ENCODE assay signal across 25 mouse cellular contexts in genomic region chr12:52478611-52479010, GRCm38 (mm10). TPM values are rescaled to one million over a fixed set of nuclear protein-coding genes. Genes with fewer than 3 reads are reported as not detected.
DNase-seq lines count a peak whose midpoint lies in the region; ATAC-seq and TF ChIP-seq lines count a peak whose summit lies in the region.
"Had no signal": no experiment of that assay in that cellular context is flagged by ENCODE, and none has a peak within 500 bp of the region (broad histone marks: within the 10 kb centered on the region; RNA-seq: fewer than 3 reads in every experiment).

No protein-coding gene starts in this region.

- no peaks in the 10 kb centered on the region for H3K9me3 ChIP-seq in lung, embryonic 14.5 days (ENCODE audit: low read depth, low read length)
- H3K9me3 ChIP-seq: embryonic facial prominence, embryonic 10.5 days; forebrain, embryonic 10.5 days; G1E; heart, embryonic 13.5 days; hindbrain, embryonic 12.5 days had no signal

- in situ Hi-C loops in Patski (cut with MboI; ENCODE audit: low pct_unique_long_range_greater_than_20kb): no loop called here

- no peak for TF ChIP-seq POLR2A in lung, adult 2 months (IDR thresholded peaks at IDR 0.05; ENCODE audit: borderline replicate concordance, extremely low read depth, low read depth, low read length)

- no peak overlapping the region for H3K4me3 ChIP-seq in lung, embryonic 14.5 days (ENCODE audit: low read depth, low read length)
- H3K4me3 ChIP-seq in lung, adult 2 months (replicated peaks; ENCODE audit: extremely low read depth, low read depth, low read length): no peak overlapping the region
- H3K4me3 ChIP-seq: embryonic facial prominence, embryonic 10.5 days; erythroblast, embryonic 14.5 days; forebrain, embryonic 10.5 days; gastrocnemius, adult 2 months; heart, embryonic 13.5 days; hindbrain, embryonic 12.5 days had no signal

- no peak overlapping the region for H3K9ac ChIP-seq in lung, embryonic 14.5 days
- H3K9ac ChIP-seq: heart, embryonic 13.5 days; hindbrain, embryonic 12.5 days had no signal

- no peaks in the 10 kb centered on the region for H3K36me3 ChIP-seq in lung, embryonic 14.5 days (ENCODE audit: insufficient read depth)
- H3K36me3 ChIP-seq: embryonic facial prominence, embryonic 10.5 days; forebrain, embryonic 10.5 days; G1E; heart, embryonic 13.5 days; hindbrain, embryonic 12.5 days had no signal

- H3K4me1 ChIP-seq in lung, embryonic 14.5 days (ENCODE audit: insufficient read depth): peaks cover 8% of the 10 kb centered on the region
- peaks cover 4% of the 10 kb centered on the region; the same call in 1 of the 2 replicates for H3K4me1 ChIP-seq in lung, adult 2 months (ENCODE audit: control insufficient read depth, insufficient read depth, low read length)

- POLR2A ChIA-PET in Patski (lab: Charles Lee): no interaction called here

- DNase-seq in kidney, adult 9 months: peak; percentile 74
- no peak for DNase-seq in kidney, postnatal 14 days
- no peak for DNase-seq in lung, embryonic 14.5 days
- DNase-seq in lung, adult 2 months: no peak
- peak; percentile 53 for DNase-seq in 3T3-L1 (ENCODE audit: low read depth, low spot score)
- peak; percentile 51 for DNase-seq in Patski (ENCODE audit: low read depth, low spot score)
- no peak for DNase-seq in yolk sac, embryonic 10.5 days (ENCODE audit: low spot score)
- no peak for DNase-seq in left cerebral cortex, postnatal 25 days (ENCODE audit: low spot score in 2 of 2)
- DNase-seq: adrenal gland, adult 8-10 months; adrenal gland, postnatal 36 days; B cell, adult 2 months; cerebellum, adult 2 months; cerebellum, postnatal 10 days; gastrocnemius, adult 2 months; gastrocnemius, postnatal 25 days; heart, postnatal 4 days had no signal

- no peaks in the 10 kb centered on the region for H3K27me3 ChIP-seq in lung, embryonic 14.5 days (ENCODE audit: insufficient read depth, low read length)
- no peaks in the 10 kb centered on the region for H3K27me3 ChIP-seq in Patski
- H3K27me3 ChIP-seq: heart, embryonic 13.5 days; hindbrain, embryonic 12.5 days had no signal

- CTCF ChIA-PET in Patski (lab: Charles Lee): no interaction called here

- intact Hi-C loops in left cerebral cortex, postnatal 25 days (cut with DNase I): loop anchor here (5.0 kb wide), 1 partner anchor 81 kb away; no protein-coding TSS in a partner anchor

- H3K27ac ChIP-seq in lung, embryonic 14.5 days (ENCODE audit: low read depth): peak overlapping the region; percentile 43; the same call in 1 of the 2 replicates
- H3K27ac ChIP-seq: embryonic facial prominence, embryonic 10.5 days; forebrain, embryonic 10.5 days; gastrocnemius, adult 2 months; heart, embryonic 13.5 days; hindbrain, embryonic 12.5 days had no signal

- no peak for TF ChIP-seq CTCF in lung, embryonic 14.5 days (IDR thresholded peaks at IDR 0.05; ENCODE audit: low read depth)
- TF ChIP-seq CTCF in lung, adult 2 months (IDR thresholded peaks at IDR 0.05; ENCODE audit: insufficient read depth, low read length): no peak
- no peak for TF ChIP-seq CTCF in Patski (IDR thresholded peaks at IDR 0.05)

- WGBS in lung, embryonic 14.5 days: 75% methylated on average over 8 of the region's 8 CpGs
- WGBS in lung, adult 2 months: 68% methylated on average over 8 of the region's 8 CpGs

- no peak overlapping the region for H3K4me2 ChIP-seq in lung, embryonic 14.5 days
- H3K4me2 ChIP-seq: heart, embryonic 13.5 days; hindbrain, embryonic 12.5 days had no signal

- ATAC-seq in lung, embryonic 14.5 days (ENCODE audit: insufficient read depth): no peak
- no peak for ATAC-seq in Patski
- ATAC-seq: CD4-positive, CD25-positive, alpha-beta regulatory T cell, adult 4 months; forebrain, embryonic 14.5 days; hindbrain, embryonic 16.5 days had no signal

RNA-seq across cellular contexts. Expression of gene Arhgap5, which starts 25.2 kb away (rescaled TPM):
- 53.3 and 56.6 TPM in 2 replicates for polyA plus RNA-seq in lung, embryonic 14.5 days (2014; fragmentation: Nextera tagmentation; extraction: Ambion mirVana)
- 3.6 and 5.6 TPM in 2 replicates for polyA plus RNA-seq in lung, adult 2 months (2012; rRNA removed)
- 62.2 TPM for polyA plus RNA-seq in Patski (2021)
- total RNA-seq in left cerebral cortex, postnatal 25 days (2021): 100 to 1,000 TPM; 141 to 144 TPM
- polyA plus RNA-seq: G1E had no signal

Comparison
In these comparisons a context has a peak if more than half of its experiments do, and no peak if none do; other contexts are left out.
1. DNase-seq: peak in kidney, adult 9 months (single experiment), 3T3-L1 (single experiment) and Patski (single experiment); none in kidney, postnatal 14 days (single experiment), lung, embryonic 14.5 days (single experiment), lung, adult 2 months (single experiment), yolk sac, embryonic 10.5 days (single experiment) and left cerebral cortex, postnatal 25 days (0 of 2).